Mouse (Mus musculus): ENCODE results near the gene Adck1.

Gene Adck1

DNA sequence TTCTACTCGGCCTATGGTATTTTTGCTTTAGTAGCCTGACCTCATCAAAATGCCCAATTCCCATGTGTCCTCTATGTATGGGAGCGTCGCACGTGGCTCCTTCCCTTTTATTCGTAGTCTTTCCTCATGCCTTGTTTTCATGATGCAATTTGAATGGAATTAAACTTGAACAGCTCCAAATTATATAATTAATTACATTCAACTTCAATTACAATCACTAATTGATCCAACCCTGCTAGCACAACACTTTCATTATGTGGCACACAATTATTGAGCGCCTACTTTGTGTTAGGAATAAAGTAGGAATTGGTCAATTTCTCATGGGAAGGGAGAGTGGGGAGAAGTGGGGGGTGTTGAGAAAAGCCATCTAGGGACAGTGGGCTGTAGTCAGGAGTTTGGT, 113.4 kb downstream of the Adck1 start:
- DNase-seq (ENCODE audit: low spot score), result no peak

DNA sequence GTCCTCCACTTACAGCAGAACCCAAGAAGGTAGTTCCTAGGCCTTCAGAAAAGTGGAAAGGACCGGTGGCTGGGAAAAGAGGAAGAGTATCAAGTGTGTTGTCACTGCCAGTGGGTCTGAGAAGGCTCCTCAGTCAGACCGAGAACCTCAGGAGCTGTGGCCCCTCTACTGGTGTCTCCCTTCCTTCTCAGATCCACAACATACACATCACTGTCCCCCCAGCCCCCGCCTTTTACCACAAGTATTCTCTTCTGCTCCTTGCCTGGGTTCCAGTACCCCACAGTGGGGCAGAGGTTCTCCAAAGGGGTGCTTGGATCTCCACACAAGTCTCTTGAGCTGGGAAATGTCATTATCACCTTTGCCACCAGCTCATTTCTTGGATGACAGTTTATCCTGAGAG, 115.5 kb downstream of the Adck1 start:
- no peak for DNase-seq (ENCODE audit: low spot score)

DNA sequence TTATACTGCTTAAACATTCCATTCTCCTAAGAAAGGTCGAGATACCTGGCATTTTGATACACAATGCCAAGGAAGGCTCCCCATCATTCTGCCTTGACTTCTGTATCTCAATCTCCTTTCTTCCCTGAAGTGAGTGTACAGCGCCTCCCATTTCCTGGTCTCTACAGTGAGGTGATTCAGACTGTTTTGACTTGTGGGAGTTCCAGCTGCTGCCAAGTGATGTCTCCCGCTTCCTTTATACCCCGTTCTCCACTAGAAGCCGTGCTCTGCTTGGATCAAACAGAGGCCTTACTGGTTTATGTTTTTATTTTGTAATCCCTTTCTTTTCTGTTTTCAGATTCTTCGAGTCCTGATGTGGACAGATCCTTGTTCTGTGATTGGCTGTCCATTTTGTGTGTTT, 116.3 kb downstream of the Adck1 start:
- no peak for DNase-seq (ENCODE audit: low spot score)

DNA sequence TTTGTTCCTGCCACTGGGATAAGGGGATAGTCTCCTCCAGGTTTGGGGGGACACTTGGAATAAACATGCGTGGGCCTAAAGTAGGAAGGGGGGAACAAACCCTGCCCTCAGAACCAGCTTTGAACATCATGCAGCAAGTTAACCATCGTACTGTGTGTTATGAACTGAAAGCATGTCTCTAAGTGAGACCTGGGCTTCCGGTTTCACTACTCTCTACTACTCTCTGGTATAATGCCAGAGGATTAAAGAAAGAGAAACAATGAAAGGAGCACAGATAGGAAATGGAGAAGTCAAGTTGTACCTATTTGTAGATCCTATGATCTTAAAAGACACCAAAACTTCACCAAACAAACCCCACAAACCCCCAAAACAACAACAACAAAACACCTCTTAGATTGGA, 121.3 kb downstream of the Adck1 start:
- DNase-seq (ENCODE audit: low spot score), result no peak

DNA sequence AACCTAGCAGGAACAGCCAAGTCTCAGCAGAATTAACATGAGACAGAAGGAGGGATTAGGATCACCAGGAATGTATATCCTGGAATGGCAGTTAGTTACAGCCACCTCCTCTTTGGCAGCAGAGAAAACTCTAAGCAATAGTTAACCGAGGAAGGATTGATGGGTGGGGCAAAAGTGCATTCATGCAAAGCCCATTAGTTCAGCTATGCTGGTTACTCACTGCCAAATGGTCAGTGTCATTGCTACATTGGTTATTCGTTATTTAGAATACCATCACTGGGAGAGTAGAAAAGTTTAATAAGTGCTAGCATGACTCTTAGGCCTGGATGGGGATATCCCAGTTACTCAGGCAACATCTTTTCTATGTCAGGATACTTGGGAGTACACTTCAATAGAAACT, 130.5 kb downstream of the Adck1 start:
- no peak for DNase-seq (ENCODE audit: low spot score)
